ENCODE assay signal across 8 mouse cellular contexts in the genomic region with DNA sequence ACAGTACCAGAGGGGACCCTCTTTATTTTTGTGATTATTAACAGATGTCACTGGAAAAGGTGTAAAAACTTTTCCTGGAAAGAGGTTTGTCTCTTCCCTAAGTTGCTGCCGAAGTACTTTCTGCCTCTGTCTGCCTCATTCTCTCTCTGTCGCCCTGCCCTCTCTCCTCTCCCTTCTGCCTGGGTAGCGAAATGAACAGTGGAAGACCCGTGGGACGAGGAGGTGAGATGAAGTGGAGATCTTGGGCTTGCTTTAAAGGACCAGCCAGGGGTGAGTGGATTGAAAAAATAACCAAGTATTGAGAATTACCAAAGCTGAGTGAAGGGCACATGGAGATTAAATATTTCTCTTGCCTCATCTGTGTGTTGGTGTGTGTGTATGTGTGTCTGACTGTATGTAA. TPM values are rescaled to one million over a fixed set of nuclear protein-coding genes. Genes with fewer than 3 reads are reported as not detected.
DNase-seq lines count a peak whose midpoint lies in the region; ATAC-seq and TF ChIP-seq lines count a peak whose summit lies in the region.
"Had no signal": no experiment of that assay in that cellular context is flagged by ENCODE, and none has a peak within 500 bp of the region (broad histone marks: within the 10 kb centered on the region; RNA-seq: fewer than 3 reads in every experiment).

No protein-coding gene starts in this region.

- peak overlapping the region; percentile 46 for H3K4me3 ChIP-seq in left cerebral cortex, adult 2 months
- no peak overlapping the region for H3K4me3 ChIP-seq in forebrain, embryonic 11.5 days (ENCODE audit: low read depth, low read length)
- peak overlapping the region; percentile 40 for H3K4me3 ChIP-seq in hindbrain, embryonic 15.5 days
- H3K4me3 ChIP-seq in midbrain, postnatal 0 days (ENCODE audit: low read depth, low read length): peak overlapping the region; percentile 41
- no peak overlapping the region for H3K4me3 ChIP-seq in cerebellum, adult 2 months (replicated peaks; ENCODE audit: insufficient read depth, low read depth, low read length)

- intact Hi-C loops in left cerebral cortex, adult 2 months (cut with DNase I): loop anchor here (5.0 to 10.0 kb wide), 2 partner anchors 47 to 279 kb away; a partner anchor contains a TSS
- intact Hi-C loops in left cerebral cortex, postnatal 10 days (cut with DNase I): loop anchor here (5.0 kb wide), 1 partner anchor 47 kb away; a partner anchor contains a TSS

- no peaks in the 10 kb centered on the region for H3K9me3 ChIP-seq in forebrain, embryonic 11.5 days (ENCODE audit: control insufficient read depth, low read length)
- H3K9me3 ChIP-seq in hindbrain, embryonic 15.5 days: no peaks in the 10 kb centered on the region
- no peaks in the 10 kb centered on the region for H3K9me3 ChIP-seq in midbrain, postnatal 0 days (ENCODE audit: low read length)
- H3K9me3 ChIP-seq: megakaryocyte, embryonic 14.5 days had no signal

- no peaks in the 10 kb centered on the region for H3K36me3 ChIP-seq in forebrain, embryonic 11.5 days (ENCODE audit: control insufficient read depth, insufficient read depth, low read length)
- no peaks in the 10 kb centered on the region for H3K36me3 ChIP-seq in hindbrain, embryonic 15.5 days
- no peaks in the 10 kb centered on the region for H3K36me3 ChIP-seq in midbrain, postnatal 0 days (ENCODE audit: insufficient read depth, low read length)

- peak overlapping the region; percentile 68; the same call in 1 of the 2 replicates for H3K4me2 ChIP-seq in forebrain, embryonic 11.5 days (ENCODE audit: low read depth, low read length, severe bottlenecking)
- peak overlapping the region; percentile 76 for H3K4me2 ChIP-seq in hindbrain, embryonic 15.5 days
- peak overlapping the region; percentile 88 for H3K4me2 ChIP-seq in midbrain, postnatal 0 days (ENCODE audit: low read depth, low read length, poor library complexity, severe bottlenecking)

- WGBS in forebrain, embryonic 11.5 days: 41% methylated on average over 5 of the region's 5 CpGs
- 37% methylated on average over 5 of the region's 5 CpGs for WGBS in hindbrain, embryonic 15.5 days
- whole genome bisulfite sequencing in midbrain, postnatal 0 days: 28% methylated on average over 5 of the region's 5 CpGs
- WGBS in cerebellum, adult 2 months: 54% methylated on average over 5 of the region's 5 CpGs

- peaks cover 8% of the 10 kb centered on the region; the same call in 1 of the 2 replicates for H3K4me1 ChIP-seq in forebrain, embryonic 11.5 days (replicated peaks; ENCODE audit: control insufficient read depth, insufficient read depth, low read length)
- peaks cover 16% of the 10 kb centered on the region for H3K4me1 ChIP-seq in hindbrain, embryonic 15.5 days (replicated peaks)
- H3K4me1 ChIP-seq in midbrain, postnatal 0 days (ENCODE audit: insufficient read depth, low read length): no peaks in the 10 kb centered on the region
- H3K4me1 ChIP-seq in cerebellum, adult 2 months (ENCODE audit: control insufficient read depth, insufficient read depth, low read length): peaks cover 7% of the 10 kb centered on the region

- TF ChIP-seq POLR2A in cerebellum, adult 2 months (IDR thresholded peaks at IDR 0.05; ENCODE audit: borderline replicate concordance, insufficient read depth, low read length): no peak

- no peak overlapping the region for H3K27ac ChIP-seq in left cerebral cortex, adult 2 months
- H3K27ac ChIP-seq in forebrain, embryonic 11.5 days (ENCODE audit: low read depth, low read length): no peak overlapping the region
- H3K27ac ChIP-seq in hindbrain, embryonic 15.5 days (replicated peaks): no peak overlapping the region
- no peak overlapping the region for H3K27ac ChIP-seq in midbrain, postnatal 0 days (ENCODE audit: low read depth, low read length)
- no peak overlapping the region for H3K27ac ChIP-seq in cerebellum, adult 2 months (ENCODE audit: insufficient read depth, low read length)

- no peaks in the 10 kb centered on the region for H3K27me3 ChIP-seq in forebrain, embryonic 11.5 days (ENCODE audit: control insufficient read depth, insufficient read depth, low read length)
- H3K27me3 ChIP-seq in hindbrain, embryonic 15.5 days: no peaks in the 10 kb centered on the region
- H3K27me3 ChIP-seq in midbrain, postnatal 0 days (ENCODE audit: insufficient read depth, low read length): no peaks in the 10 kb centered on the region
- H3K27me3 ChIP-seq in cerebellum, adult 2 months (ENCODE audit: control insufficient read depth, insufficient read depth, low read length): no peaks in the 10 kb centered on the region

- TF ChIP-seq CTCF in left cerebral cortex, adult 2 months (IDR thresholded peaks at IDR 0.05): no peak
- TF ChIP-seq CTCF in midbrain, postnatal 0 days (IDR thresholded peaks at IDR 0.05): no peak
- TF ChIP-seq CTCF in cerebellum, adult 2 months (IDR thresholded peaks at IDR 0.05; ENCODE audit: borderline replicate concordance, insufficient read depth, low read depth, low read length): no peak

- no peak for DNase-seq in left cerebral cortex, adult 2 months (ENCODE audit: extremely low spot score in 1 of 2, low spot score in 2 of 2)
- DNase-seq in left cerebral cortex, postnatal 10 days (ENCODE audit: extremely low spot score in 1 of 2, low spot score in 2 of 2): no peak
- no peak for DNase-seq in forebrain, embryonic 11.5 days (ENCODE audit: low spot score)
- DNase-seq in midbrain, postnatal 0 days (ENCODE audit: low spot score): no peak
- DNase-seq in ovary, postnatal 36 days (ENCODE audit: low spot score): no peak
- no peak for DNase-seq in cerebellum, adult 2 months

- no peak for ATAC-seq in forebrain, embryonic 11.5 days (replicated peaks; ENCODE audit: low FRiP score)
- no peak for ATAC-seq in hindbrain, embryonic 15.5 days (ENCODE audit: low FRiP score, low read depth)
- no peak for ATAC-seq in midbrain, postnatal 0 days (ENCODE audit: low FRiP score)

- no peak overlapping the region for H3K9ac ChIP-seq in forebrain, embryonic 11.5 days (ENCODE audit: low read length)
- H3K9ac ChIP-seq in hindbrain, embryonic 15.5 days: peak overlapping the region; percentile 38; the same call in 1 of the 2 replicates
- peak overlapping the region; percentile 62; the same call in 1 of the 2 replicates for H3K9ac ChIP-seq in midbrain, postnatal 0 days (replicated peaks; ENCODE audit: low read length, poor library complexity, severe bottlenecking)

RNA-seq across cellular contexts. Expression of a gene that starts 0.6 kb away (rescaled TPM):
- 1 to 10 TPM; 2.0 to 2.5 TPM for total RNA-seq in left cerebral cortex, adult 2 months (2021)
- total RNA-seq in left cerebral cortex, postnatal 10 days (2021): 10 to 100 TPM; 11.9 to 15.4 TPM
- 2.0 and 2.3 TPM in 2 replicates for polyA plus RNA-seq in forebrain, embryonic 11.5 days (2014; fragmentation: Nextera tagmentation; extraction: Ambion mirVana)
- 6.2 and 7.2 TPM in 2 replicates for polyA plus RNA-seq in hindbrain, embryonic 15.5 days (2015; fragmentation: Nextera tagmentation; extraction: Ambion mirVana)
- 7.5 and 8.0 TPM in 2 replicates for total RNA-seq in midbrain, postnatal 0 days (2014; rRNA removed)
- 5.2 and 6.8 TPM in 2 replicates for polyA plus RNA-seq in midbrain, postnatal 0 days (2015; fragmentation: Nextera tagmentation; extraction: Ambion mirVana)
- 2.5 and 3.1 TPM in 2 replicates for polyA plus RNA-seq in cerebellum, adult 2 months (2012; rRNA removed)

RNA-seq across cellular contexts. Expression of a gene that starts 48.3 kb away (rescaled TPM):
- 10 to 100 TPM; 47.7 to 51.6 TPM for total RNA-seq in left cerebral cortex, adult 2 months (2021)
- 10 to 100 TPM; 76.3 to 77.7 TPM for total RNA-seq in left cerebral cortex, postnatal 10 days (2021)
- 10.7 and 11.2 TPM in 2 replicates for polyA plus RNA-seq in forebrain, embryonic 11.5 days (2014; fragmentation: Nextera tagmentation; extraction: Ambion mirVana)
- polyA plus RNA-seq in hindbrain, embryonic 15.5 days (2015; fragmentation: Nextera tagmentation; extraction: Ambion mirVana): 49.8 and 52.6 TPM in 2 replicates
- 37.0 and 41.6 TPM in 2 replicates for total RNA-seq in midbrain, postnatal 0 days (2014; rRNA removed)
- polyA plus RNA-seq in midbrain, postnatal 0 days (2015; fragmentation: Nextera tagmentation; extraction: Ambion mirVana): 62.8 and 64.7 TPM in 2 replicates
- polyA plus RNA-seq in cerebellum, adult 2 months (2012; rRNA removed): 55.7 and 56.3 TPM in 2 replicates

Comparison
In these comparisons a context has a peak if more than half of its experiments do, and no peak if none do; other contexts are left out.
1. H3K4me3 ChIP-seq: peak in left cerebral cortex, adult 2 months (single experiment), hindbrain, embryonic 15.5 days (single experiment) and midbrain, postnatal 0 days (single experiment); none in forebrain, embryonic 11.5 days (single experiment) and cerebellum, adult 2 months (single experiment).
2. Peak in every context shown above with its lines, with median percentiles within 50 percentile points of each other: H3K4me2 ChIP-seq.